Mouse (Mus musculus): ENCODE results near the gene Bach2. TPM values are rescaled to one million over a fixed set of nuclear protein-coding genes. Genes with fewer than 3 reads are reported as not detected.

Gene Bach2
- total RNA-seq, 2 experiments from 2014 or later = 1.3 TPM; not detected in 1

GRCm38 (mm10) chr4:32375721-32376526 is 137.3 kb downstream of the Bach2 start:
- ATAC-seq (replicated peaks; ENCODE audit: low FRiP score, poor library complexity, severe bottlenecking) = no peak

- no peak for ATAC-seq (replicated peaks; ENCODE audit: low FRiP score, poor library complexity, severe bottlenecking)
Measured at GRCm38 (mm10) chr4:32376527-32376948, 137.9 kb downstream of the Bach2 start.

GRCm38 (mm10) chr4:32379140-32379539 is 140.5 kb downstream of the Bach2 start:
- no peak for ATAC-seq (replicated peaks; ENCODE audit: low FRiP score, poor library complexity, severe bottlenecking)

- ATAC-seq (replicated peaks; ENCODE audit: low FRiP score, poor library complexity, severe bottlenecking) = no peak
Measured at GRCm38 (mm10) chr4:32381666-32382381, 143.2 kb downstream of the Bach2 start.

- no peak for ATAC-seq (replicated peaks; ENCODE audit: low FRiP score, poor library complexity, severe bottlenecking)
Measured at GRCm38 (mm10) chr4:32385121-32385520, 146.5 kb downstream of the Bach2 start.

- ATAC-seq (replicated peaks; ENCODE audit: low FRiP score, poor library complexity, severe bottlenecking) = no peak
Measured at GRCm38 (mm10) chr4:32385623-32386022, 147.0 kb downstream of the Bach2 start.

- no peak for ATAC-seq (replicated peaks; ENCODE audit: low FRiP score, poor library complexity, severe bottlenecking)
Measured at GRCm38 (mm10) chr4:32386346-32386745, 147.7 kb downstream of the Bach2 start.

- ATAC-seq (replicated peaks; ENCODE audit: low FRiP score, poor library complexity, severe bottlenecking) = no peak
Measured at GRCm38 (mm10) chr4:32386931-32387330, 148.3 kb downstream of the Bach2 start.

GRCm38 (mm10) chr4:32387479-32388240 is 149.1 kb downstream of the Bach2 start:
- no peak for ATAC-seq (replicated peaks; ENCODE audit: low FRiP score, poor library complexity, severe bottlenecking)

GRCm38 (mm10) chr4:32388564-32388963 is 150.0 kb downstream of the Bach2 start:
- ATAC-seq (replicated peaks; ENCODE audit: low FRiP score, poor library complexity, severe bottlenecking) = no peak

GRCm38 (mm10) chr4:32389107-32389800 is 150.7 kb downstream of the Bach2 start:
- no peak for ATAC-seq (replicated peaks; ENCODE audit: low FRiP score, poor library complexity, severe bottlenecking)

- ATAC-seq (replicated peaks; ENCODE audit: low FRiP score, poor library complexity, severe bottlenecking) = no peak
Measured at GRCm38 (mm10) chr4:32391260-32391659, 152.7 kb downstream of the Bach2 start.

GRCm38 (mm10) chr4:32393226-32393625 is 154.6 kb downstream of the Bach2 start:
- ATAC-seq (replicated peaks; ENCODE audit: low FRiP score, poor library complexity, severe bottlenecking) = no peak

GRCm38 (mm10) chr4:32393951-32394350 is 155.3 kb downstream of the Bach2 start:
- no peak for ATAC-seq (replicated peaks; ENCODE audit: low FRiP score, poor library complexity, severe bottlenecking)

- ATAC-seq (replicated peaks; ENCODE audit: low FRiP score, poor library complexity, severe bottlenecking) = no peak
Measured at GRCm38 (mm10) chr4:32394850-32395249, 156.2 kb downstream of the Bach2 start.

- ATAC-seq (replicated peaks; ENCODE audit: low FRiP score, poor library complexity, severe bottlenecking) = no peak
Measured at GRCm38 (mm10) chr4:32401459-32401858, 162.9 kb downstream of the Bach2 start.

GRCm38 (mm10) chr4:32403506-32403905 is 164.9 kb downstream of the Bach2 start:
- no peak for ATAC-seq (replicated peaks; ENCODE audit: low FRiP score, poor library complexity, severe bottlenecking)

GRCm38 (mm10) chr4:32405149-32405882 is 166.7 kb downstream of the Bach2 start:
- ATAC-seq (replicated peaks; ENCODE audit: low FRiP score, poor library complexity, severe bottlenecking) = no peak

- ATAC-seq (replicated peaks; ENCODE audit: low FRiP score, poor library complexity, severe bottlenecking) = no peak
Measured at GRCm38 (mm10) chr4:32405985-32406384, 167.4 kb downstream of the Bach2 start.
